Mouse (Mus musculus) intestine, embryonic 16.5 days (tissue): ENCODE results near the gene Wipi1. TPM values are rescaled to one million over a fixed set of nuclear protein-coding genes. Genes with fewer than 3 reads are reported as not detected.
"Not testable (repeated sequence)": the region's sequence is repeated elsewhere in the genome, so short reads cannot be mapped to it uniquely, and the experiment has no call there.

Experiments used
- ATAC-seq: fragments of 200-750 bp; cut with Nextera tagmentation; 2 replicates; pipeline ENCODE4 v1.8.0; 2017; ENCODE audit warnings: moderate TSS enrichment, moderate library complexity
- H3K27ac ChIP-seq: fragments of 300-500 bp; sonication (generic); 2 replicates; pipeline ENCODE4 v1.5.1; 2014; ENCODE audit warnings: mild to moderate bottlenecking, low read length
- H3K27me3 ChIP-seq: fragments of 300-500 bp; sonication (generic); replicated peaks from 2 replicates; pipeline ENCODE4 v1.6.1; 2014; ENCODE audit warnings: low read length, control low read depth, mixed read lengths; ENCODE audit not compliant: control insufficient read depth, insufficient read depth
- H3K36me3 ChIP-seq: fragments of 300-500 bp; sonication (generic); 2 replicates; pipeline ENCODE4 v1.6.1; 2014; ENCODE audit warnings: low read length, control low read depth; ENCODE audit not compliant: control insufficient read depth, insufficient read depth
- H3K4me1 ChIP-seq: fragments of 300-500 bp; sonication (generic); 2 replicates; pipeline ENCODE4 v1.6.1; 2014; ENCODE audit warnings: low read length, control low read depth, mixed read lengths; ENCODE audit not compliant: control insufficient read depth, insufficient read depth
- H3K4me2 ChIP-seq: fragments of 300-500 bp; sonication (generic); 2 replicates; pipeline ENCODE4 v1.6.1; 2014; ENCODE audit warnings: low read depth, low read length, control low read depth
- H3K4me3 ChIP-seq: fragments of 300-500 bp; sonication (generic); 2 replicates; pipeline ENCODE4 v1.5.1; 2014; ENCODE audit warnings: mild to moderate bottlenecking, low read length
- H3K9ac ChIP-seq: fragments of 300-500 bp; sonication (generic); 2 replicates; pipeline ENCODE4 v1.6.1; 2014; ENCODE audit warnings: low read depth, low read length
- H3K9me3 ChIP-seq: fragments of 300-500 bp; sonication (generic); 2 replicates; pipeline ENCODE4 v1.6.1; 2016; ENCODE audit warnings: low read length, control low read depth; ENCODE audit not compliant: control insufficient read depth
- WGBS: fragments of 180-500 bp; shearing (Covaris S2); extraction: QIAGEN DNeasy Blood & Tissue Kit; methylation state at CpG from one replicate; pipeline ENCODE4 v1.1.7; 2014; 5-methylcytosine and 5-hydroxymethylcytosine counted together
- polyA plus RNA-seq: library from polyadenylated mRNA; unstranded; fragments of >200 nt; fragmentation: Nextera tagmentation; extraction: Ambion mirVana; gene quantifications from 2 replicates; pipeline ENCODE4 v1.2.1, GENCODE M21; 2015

Gene Wipi1
- polyA plus RNA-seq, 1 experiment from 2014 or later, result 27.5 TPM

DNA sequence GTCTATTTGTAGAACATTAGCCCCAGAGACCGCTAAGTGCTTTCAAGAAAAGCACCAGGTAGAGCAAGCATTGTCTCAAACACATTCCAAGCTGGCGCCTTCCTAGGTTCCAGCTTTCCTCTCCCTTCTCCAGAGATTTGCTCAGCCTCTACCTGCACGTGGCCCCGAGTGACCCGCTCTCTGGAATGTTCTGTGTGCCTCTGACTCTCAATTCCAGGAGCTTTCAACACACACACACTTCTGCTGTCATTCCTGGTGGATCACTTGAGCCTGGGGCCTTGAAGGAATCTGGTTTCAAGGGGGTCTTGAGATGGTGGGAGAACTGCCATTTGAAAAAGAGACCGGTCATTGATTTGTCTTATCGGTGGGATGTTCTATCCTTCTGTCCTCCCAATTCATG, 11.5 kb upstream of the Wipi1 start:
- WGBS, result 80% methylated on average over 7 of the region's 7 CpGs
- H3K4me2 ChIP-seq, result no peak overlapping the region
- no peaks in the 10 kb centered on the region for H3K36me3 ChIP-seq
- H3K9ac ChIP-seq, result no peak overlapping the region
- no peak overlapping the region for H3K27ac ChIP-seq
- no peak overlapping the region for H3K4me3 ChIP-seq
- peaks cover 6% of the 10 kb centered on the region; the same call in 1 of the 2 replicates for H3K4me1 ChIP-seq
- H3K9me3 ChIP-seq, result no peaks in the 10 kb centered on the region
- H3K27me3 ChIP-seq, result no peaks in the 10 kb centered on the region
- no peak for ATAC-seq

GRCm38 (mm10) chr11:109622518-109623037, 10.8 kb upstream of the Wipi1 start:
- Histone ChIP-seq H3K9ac (0 out of 2 replicates have a peak overlapping the region, but pooled peaks have one; percentile 31), H3K9me3 (no peaks in the 10 kb centered on the region), H3K36me3 (no peaks in the 10 kb centered on the region), H3K27ac (no peak overlapping the region), H3K4me1 (peaks cover 6% of the 10 kb centered on the region; the same call in 1 of the 2 replicates), H3K4me3 (peak overlapping the region; percentile 21; the same call in 1 of the 2 replicates), H3K27me3 (no peaks in the 10 kb centered on the region), H3K4me2 (peak overlapping the region; percentile 46)
- peak; percentile 47; the same call in 1 of the 2 replicates for ATAC-seq
- WGBS, result 19% methylated on average over 15 of the region's 15 CpGs

DNA sequence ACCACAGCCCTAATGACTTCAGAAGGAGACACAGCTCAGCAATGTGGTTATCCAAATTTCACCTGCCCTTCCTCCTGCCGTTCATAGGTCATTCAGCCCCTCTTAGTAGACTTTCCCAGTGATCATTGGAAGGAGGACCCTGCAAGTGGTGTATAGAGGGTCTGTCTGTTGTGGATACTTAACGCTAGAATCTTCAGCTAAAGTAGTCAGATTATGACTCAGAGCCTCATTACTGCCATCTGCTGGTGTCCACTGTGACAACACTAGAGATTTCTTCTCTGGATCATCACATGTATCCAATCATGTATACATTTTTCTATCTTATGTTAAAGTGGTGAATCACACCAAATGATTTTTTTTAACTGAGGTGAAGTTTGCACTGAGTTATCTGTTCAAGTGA, 9.4 kb upstream of the Wipi1 start:
- Histone ChIP-seq H3K36me3 (no peaks in the 10 kb centered on the region), H3K9me3 (no peaks in the 10 kb centered on the region), H3K4me3 (no peak overlapping the region), H3K9ac (no peak overlapping the region), H3K4me2 (no peak overlapping the region), H3K27ac (no peak overlapping the region), H3K27me3 (no peaks in the 10 kb centered on the region), H3K4me1 (peaks cover 9% of the 10 kb centered on the region; the same call in 1 of the 2 replicates)
- WGBS, result 13% methylated on average over 2 of the region's 2 CpGs
- ATAC-seq, result peak; percentile 39; the same call in 1 of the 2 replicates

- H3K4me2 ChIP-seq, result no peak overlapping the region
- H3K4me1 ChIP-seq, result peaks cover 9% of the 10 kb centered on the region; the same call in 1 of the 2 replicates
- H3K9me3 ChIP-seq, result no peaks in the 10 kb centered on the region
- WGBS, result 80% methylated on average over 6 of the region's 6 CpGs
- no peaks in the 10 kb centered on the region for H3K36me3 ChIP-seq
- no peak overlapping the region for H3K27ac ChIP-seq
- no peaks in the 10 kb centered on the region for H3K27me3 ChIP-seq
- H3K9ac ChIP-seq, result no peak overlapping the region
- no peak overlapping the region for H3K4me3 ChIP-seq
- no peak for ATAC-seq
Observed at GRCm38 (mm10) chr11:109620356-109620755, 8.6 kb upstream of the Wipi1 start.

DNA sequence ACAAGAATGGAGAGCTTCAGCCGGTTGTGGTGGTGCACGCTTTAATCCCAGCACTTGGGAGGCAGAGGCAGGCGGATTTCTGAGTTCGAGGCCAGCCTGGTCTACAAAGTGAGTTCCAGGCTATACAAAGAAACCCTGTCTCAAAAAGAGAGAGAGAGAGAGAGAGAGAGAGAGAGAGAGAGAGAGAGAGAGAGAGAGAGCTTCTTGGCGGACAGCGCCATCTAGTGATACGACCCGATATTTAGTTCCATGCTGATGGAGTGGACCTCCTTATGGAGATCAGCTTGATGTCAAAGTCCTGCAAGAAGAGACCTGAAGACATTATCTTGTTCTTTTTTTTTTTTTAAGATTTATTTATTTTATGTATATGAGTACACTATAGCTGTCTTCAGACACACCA, 7.3 kb upstream of the Wipi1 start:
- WGBS, result 33% methylated on average over 8 of the region's 8 CpGs
- not testable (repeated sequence) for ATAC-seq

GRCm38 (mm10) chr11:109616766-109617165, 5.0 kb upstream of the Wipi1 start:
- no peaks in the 10 kb centered on the region for H3K36me3 ChIP-seq
- H3K9ac ChIP-seq, result no peak overlapping the region
- no peak overlapping the region for H3K4me3 ChIP-seq
- no peak overlapping the region for H3K27ac ChIP-seq
- H3K9me3 ChIP-seq, result no peaks in the 10 kb centered on the region
- H3K4me2 ChIP-seq, result no peak overlapping the region
- no peaks in the 10 kb centered on the region for H3K27me3 ChIP-seq
- 50% methylated on average over 4 of the region's 4 CpGs for WGBS
- H3K4me1 ChIP-seq, result peaks cover 3% of the 10 kb centered on the region; the same call in 1 of the 2 replicates
- ATAC-seq, result no peak

More for the DNA sequence above, 7.3 kb upstream of the Wipi1 start:
- H3K27me3 ChIP-seq, H3K9me3 ChIP-seq, H3K36me3 ChIP-seq, H3K4me3 ChIP-seq, H3K27ac ChIP-seq, H3K9ac ChIP-seq, H3K4me1 ChIP-seq, H3K4me2 ChIP-seq: not testable (repeated sequence)

- no peak overlapping the region for H3K27ac ChIP-seq
- no peak for ATAC-seq
Observed at GRCm38 (mm10) chr11:109616352-109616751, 4.6 kb upstream of the Wipi1 start.

GRCm38 (mm10) chr11:109615286-109615685, 3.5 kb upstream of the Wipi1 start:
- Histone ChIP-seq H3K36me3 (no peaks in the 10 kb centered on the region), H3K4me3 (no peak overlapping the region), H3K27ac (no peak overlapping the region), H3K4me2 (no peak overlapping the region), H3K9ac (no peak overlapping the region), H3K9me3 (no peaks in the 10 kb centered on the region), H3K27me3 (no peaks in the 10 kb centered on the region), H3K4me1 (peaks cover 7% of the 10 kb centered on the region)
- WGBS, result 64% methylated on average over 9 of the region's 9 CpGs
- ATAC-seq, result no peak

More at GRCm38 (mm10) chr11:109616352-109616751, 4.6 kb upstream of the Wipi1 start:
- Histone ChIP-seq H3K27me3 (no peaks in the 10 kb centered on the region), H3K9ac (no peak overlapping the region), H3K4me2 (no peak overlapping the region), H3K36me3 (no peaks in the 10 kb centered on the region), H3K9me3 (no peaks in the 10 kb centered on the region), H3K4me1 (peaks cover 3% of the 10 kb centered on the region; the same call in 1 of the 2 replicates), H3K4me3 (no peak overlapping the region)
- WGBS, result 74% methylated on average over 4 of the region's 4 CpGs

DNA sequence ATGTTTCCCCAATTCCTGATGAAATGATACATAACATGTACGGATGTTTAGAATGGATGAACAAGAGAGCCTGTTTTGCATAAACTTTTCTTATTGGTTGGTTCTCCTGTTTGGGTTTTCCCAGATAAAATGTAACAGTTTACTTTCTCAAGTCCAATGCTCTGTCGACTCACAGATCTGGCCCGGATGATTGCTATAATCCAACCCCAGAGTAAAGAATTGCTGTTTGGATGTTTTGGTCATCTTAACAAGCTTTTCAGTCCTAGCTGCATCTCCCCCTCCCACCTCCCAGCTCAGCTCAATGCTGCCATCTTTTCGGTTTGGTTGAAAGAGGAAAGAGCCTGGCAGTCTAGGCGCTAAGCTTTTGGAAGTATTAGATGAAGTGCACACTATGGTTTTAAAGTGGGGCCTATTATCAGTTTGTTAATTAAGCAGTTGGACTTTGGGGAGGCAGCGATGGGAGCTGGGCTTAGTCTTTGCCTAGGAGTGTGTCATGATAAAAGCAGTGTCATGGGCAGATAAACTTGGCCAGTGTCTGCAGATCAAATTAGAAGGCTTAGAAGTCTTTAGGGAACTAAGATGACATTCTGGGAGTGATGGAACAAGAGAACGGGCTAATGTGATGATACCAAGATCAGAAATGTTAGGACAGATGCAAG, 1.2 kb upstream of the Wipi1 start:
- Histone ChIP-seq H3K4me2 (no peak overlapping the region), H3K9ac (no peak overlapping the region), H3K27me3 (no peaks in the 10 kb centered on the region), H3K27ac (no peak overlapping the region), H3K9me3 (no peaks in the 10 kb centered on the region), H3K4me1 (peaks cover 16% of the 10 kb centered on the region), H3K36me3 (no peaks in the 10 kb centered on the region), H3K4me3 (no peak overlapping the region)
- ATAC-seq, result no peak
- 65% methylated on average over 7 of the region's 7 CpGs for WGBS
